Mouse (Mus musculus): Measurements from ENCODE around the gene Mat2a. TPM values are rescaled to one million over a fixed set of nuclear protein-coding genes. Genes with fewer than 3 reads are reported as not detected.

Mat2a gene
- 241 to 253 TPM (median 245 TPM) in 4 replicates for total RNA-seq (2023; ENCODE audit: inconsistent age)

GRCm38 (mm10) chr6:72439355-72440185 is at the start of gene Mat2a:
Gene Mat2a, minus strand, starts transcription at chr6:72439558.

GRCm38 (mm10) chr6:72414076-72414756 is 25.1 kb downstream of the Mat2a start, which contains the start of gene Ggcx:
Gene Ggcx, plus strand, starts transcription at chr6:72414308.

GRCm38 (mm10) chr6:72389941-72390771 is 49.2 kb downstream of the Mat2a start, which contains the start of gene Vamp8:
Gene Vamp8, minus strand, starts transcription at chr6:72390703.

Other genes starting within 250 kb of the Mat2a start
- gene Atoh8, start 204.0 kb downstream of the Mat2a start, total RNA-seq (2023; ENCODE audit: inconsistent age) = not detected in 4 replicates
- not detected in 4 replicates for gene Sftpb, start 134.9 kb downstream of the Mat2a start, total RNA-seq (2023; ENCODE audit: inconsistent age)
- gene Usp39, start 94.4 kb downstream of the Mat2a start, total RNA-seq (2023; ENCODE audit: inconsistent age) = 45.7 to 50.5 TPM (median 47.9 TPM) in 4 replicates
- 40.3 to 44.4 TPM (median 44.0 TPM) in 4 replicates for gene 0610030E20Rik, start 92.2 kb downstream of the Mat2a start, total RNA-seq (2023; ENCODE audit: inconsistent age)
- 2.8 to 5.3 TPM (median 4.2 TPM) in 4 replicates for gene Tmem150a, start 84.1 kb downstream of the Mat2a start, total RNA-seq (2023; ENCODE audit: inconsistent age)
- gene Rnf181, start 72.6 kb downstream of the Mat2a start, total RNA-seq (2023; ENCODE audit: inconsistent age) = 66.1 to 76.9 TPM (median 71.9 TPM) in 4 replicates
- 11.4 to 14.4 TPM (median 13.2 TPM) in 4 replicates for gene Vamp5, start 59.1 kb downstream of the Mat2a start, total RNA-seq (2023; ENCODE audit: inconsistent age)
- gene Vamp8, start 48.9 kb downstream of the Mat2a start, total RNA-seq (2023; ENCODE audit: inconsistent age) = 95.3 to 106 TPM (median 102 TPM) in 4 replicates
- 11.0 to 15.1 TPM (median 12.5 TPM) in 4 replicates for gene Ggcx, start 25.2 kb downstream of the Mat2a start, total RNA-seq (2023; ENCODE audit: inconsistent age)
- 0.48 to 0.54 TPM (median 0.51 TPM) in 3 of 4 replicates, not detected in the other for gene Sh2d6, start 82.1 kb upstream of the Mat2a start, total RNA-seq (2023; ENCODE audit: inconsistent age)
- 337 to 367 TPM (median 351 TPM) in 4 replicates for gene Capg, start 104.8 kb upstream of the Mat2a start, total RNA-seq (2023; ENCODE audit: inconsistent age)
- 16.7 to 20.1 TPM (median 18.8 TPM) in 4 replicates for gene Elmod3, start 158.9 kb upstream of the Mat2a start, total RNA-seq (2023; ENCODE audit: inconsistent age)
- gene Retsat, start 158.9 kb upstream of the Mat2a start, total RNA-seq (2023; ENCODE audit: inconsistent age) = 4.6 to 8.4 TPM (median 7.9 TPM) in 4 replicates
- gene Tgoln1, start 177.4 kb upstream of the Mat2a start, total RNA-seq (2023; ENCODE audit: inconsistent age) = 185 to 196 TPM (median 189 TPM) in 4 replicates

Data from B cell, adult (primary cell).